Comparison of ENCODE assay signal across 8 mouse cellular contexts in the genomic region with DNA sequence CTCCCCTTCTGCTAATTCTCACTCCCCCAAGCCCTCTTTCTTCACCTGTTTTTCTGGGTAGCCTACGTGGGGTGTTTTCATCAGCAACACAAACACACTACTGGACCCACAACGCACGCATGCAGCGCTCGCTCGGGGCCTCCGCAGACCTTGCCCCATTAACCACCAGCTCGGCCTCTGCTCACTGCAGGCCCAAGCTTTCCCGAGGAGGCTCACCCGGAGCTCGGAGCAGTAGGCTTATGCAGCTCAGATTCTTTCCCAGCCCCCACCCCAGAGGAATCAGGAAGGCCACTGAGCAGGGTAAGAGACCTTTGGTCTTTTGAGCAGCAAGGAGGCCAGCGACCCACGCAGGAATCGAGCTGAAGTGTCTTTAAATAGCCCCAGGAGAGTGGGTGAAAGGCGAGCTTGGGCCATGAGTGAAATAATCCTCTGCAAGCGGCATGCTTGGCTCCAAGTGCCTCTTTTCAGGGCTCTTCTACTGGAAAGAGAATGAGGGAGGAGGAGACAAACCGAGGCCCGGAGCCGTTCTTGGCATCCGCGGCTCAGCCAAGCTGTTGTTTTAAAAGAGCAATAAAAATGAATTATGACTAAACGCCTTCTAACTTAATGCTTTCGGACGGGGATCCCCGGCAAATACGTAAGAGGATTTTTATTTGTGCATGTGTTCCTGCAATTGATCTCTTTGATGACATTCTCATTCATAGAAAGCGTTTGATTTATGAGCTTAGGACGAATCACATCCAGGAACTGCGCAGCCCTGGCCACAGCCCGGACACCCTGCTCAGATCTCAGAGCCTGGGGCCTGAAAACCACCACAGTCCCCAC. TPM values are rescaled to one million over a fixed set of nuclear protein-coding genes. Genes with fewer than 3 reads are reported as not detected.
DNase-seq lines count a peak whose midpoint lies in the region; ATAC-seq and TF ChIP-seq lines count a peak whose summit lies in the region.

No protein-coding gene starts in this region.

- H3K4me3 ChIP-seq in cerebellum, adult 2 months (replicated peaks; ENCODE audit: insufficient read depth, low read depth, low read length) = no peak overlapping the region
- H3K4me3 ChIP-seq in hindbrain, postnatal 0 days (ENCODE audit: low read length) = peak overlapping the region; percentile 67
- H3K4me3 ChIP-seq in liver, embryonic 14.5 days (ENCODE audit: insufficient read depth in 1 of 2, low read depth in 2 of 2, low read length in 2 of 2) = 0 out of 4 replicates have a peak overlapping the region, but pooled peaks of 1 of the 2 experiments have one; percentile 7

- no peaks in the 10 kb centered on the region for H3K9me3 ChIP-seq in hindbrain, postnatal 0 days (ENCODE audit: low read length)
- H3K9me3 ChIP-seq in liver, embryonic 14.5 days (ENCODE audit: control insufficient read depth, low read length) = no peaks in the 10 kb centered on the region

- no peak for TF ChIP-seq EP300 in liver, embryonic 14.5 days (IDR thresholded peaks at IDR 0.05; ENCODE audit: low read depth)

- no peak for ATAC-seq in hindbrain, postnatal 0 days
- ATAC-seq in liver, embryonic 14.5 days (ENCODE audit: insufficient read depth) = no peak
- no peak for ATAC-seq in activated CD4-positive, CD25-positive, alpha-beta regulatory T cell, adult 4 months

- H3K27ac ChIP-seq in cerebellum, adult 2 months (ENCODE audit: insufficient read depth, low read length) = no peak overlapping the region
- H3K27ac ChIP-seq in hindbrain, postnatal 0 days = peak overlapping the region; percentile 71
- no peak overlapping the region for H3K27ac ChIP-seq in liver, embryonic 14.5 days

- no peak for TF ChIP-seq POLR2A in cerebellum, adult 2 months (IDR thresholded peaks at IDR 0.05; ENCODE audit: borderline replicate concordance, insufficient read depth, low read length)
- TF ChIP-seq POLR2A in brain, embryonic 14.5 days (IDR thresholded peaks at IDR 0.05; ENCODE audit: borderline replicate concordance, extremely low read depth, insufficient read depth, insufficient read length, poor library complexity, severe bottlenecking) = no peak

- peak; percentile 38 to 42 for DNase-seq in cerebellum, postnatal 10 days
- no peak for DNase-seq in cerebellum, adult 2 months
- DNase-seq in brain, embryonic 14.5 days (ENCODE audit: low read depth) = peak; percentile 61
- DNase-seq in hindbrain, postnatal 0 days (ENCODE audit: low spot score) = peak; percentile 65
- no peak for DNase-seq in liver, embryonic 14.5 days (ENCODE audit: low read depth in 3 of 3, low spot score in 3 of 3)
- DNase-seq in thymus, postnatal 0 days (ENCODE audit: low spot score) = no peak
- DNase-seq in spleen, adult 18-20 months = no peak

- H3K4me1 ChIP-seq in cerebellum, adult 2 months (ENCODE audit: control insufficient read depth, insufficient read depth, low read length) = no peaks in the 10 kb centered on the region; the same call in 1 of the 2 replicates
- no peaks in the 10 kb centered on the region for H3K4me1 ChIP-seq in hindbrain, postnatal 0 days (ENCODE audit: insufficient read depth, low read length)
- H3K4me1 ChIP-seq in liver, embryonic 14.5 days (replicated peaks; ENCODE audit: control insufficient read depth in 2 of 2, insufficient read depth in 2 of 2, low read length in 1 of 2) = no peaks in the 10 kb centered on the region; a peak in 1 of 4 replicates

- no peaks in the 10 kb centered on the region for H3K36me3 ChIP-seq in hindbrain, postnatal 0 days (ENCODE audit: insufficient read depth, low read length)
- H3K36me3 ChIP-seq in liver, embryonic 14.5 days (replicated peaks; ENCODE audit: control insufficient read depth, insufficient read depth, low read depth) = no peaks in the 10 kb centered on the region

- H3K9ac ChIP-seq in hindbrain, postnatal 0 days (replicated peaks; ENCODE audit: low read length) = peak overlapping the region; percentile 39
- no peak overlapping the region for H3K9ac ChIP-seq in liver, embryonic 14.5 days (replicated peaks)

- no peak for TF ChIP-seq CTCF in cerebellum, adult 2 months (IDR thresholded peaks at IDR 0.05; ENCODE audit: borderline replicate concordance, insufficient read depth, low read depth, low read length)
- TF ChIP-seq CTCF in brain, embryonic 14.5 days (IDR thresholded peaks at IDR 0.05; ENCODE audit: borderline replicate concordance, extremely low read depth, insufficient read depth, insufficient read length) = no peak
- no peak; the same call in 1 of the 2 replicates for TF ChIP-seq CTCF in hindbrain, postnatal 0 days (IDR thresholded peaks at IDR 0.05; ENCODE audit: low read depth)
- TF ChIP-seq CTCF in liver, embryonic 14.5 days (IDR thresholded peaks at IDR 0.05; ENCODE audit: low read depth) = no peak

- 4% methylated on average over 30 of the region's 30 CpGs for WGBS in cerebellum, adult 2 months
- WGBS in hindbrain, postnatal 0 days = 5% methylated on average over 30 of the region's 30 CpGs
- WGBS in liver, embryonic 14.5 days (ENCODE audit: insufficient replicate concordance) = 13% methylated on average over 30 of the region's 30 CpGs

- peaks cover 24% of the 10 kb centered on the region; the same call in 1 of the 2 replicates for H3K27me3 ChIP-seq in cerebellum, adult 2 months (ENCODE audit: control insufficient read depth, insufficient read depth, low read length)
- H3K27me3 ChIP-seq in hindbrain, postnatal 0 days (ENCODE audit: insufficient read depth, low read length) = peaks cover 49% of the 10 kb centered on the region
- H3K27me3 ChIP-seq in liver, embryonic 14.5 days (ENCODE audit: control insufficient read depth, insufficient read depth, low read length) = peaks cover 98% of the 10 kb centered on the region

- peak overlapping the region; percentile 93 for H3K4me2 ChIP-seq in hindbrain, postnatal 0 days (ENCODE audit: low read depth, low read length)
- H3K4me2 ChIP-seq in liver, embryonic 14.5 days (ENCODE audit: low read depth) = peak overlapping the region; percentile 13; the same call in 1 of the 2 replicates

RNA-seq across cellular contexts. Expression of a gene that starts 2.6 kb away (rescaled TPM):
- 0.65 and 0.80 TPM in 2 replicates for polyA plus RNA-seq in cerebellum, adult 2 months (2012; rRNA removed)
- 0.39 and 1.2 TPM in 2 replicates for polyA plus RNA-seq in brain, embryonic 14.5 days (2012; rRNA removed)
- 1.1 and 3.7 TPM in 2 replicates for total RNA-seq in hindbrain, postnatal 0 days (2014; rRNA removed)
- 1.1 and 1.2 TPM in 2 replicates for polyA plus RNA-seq in hindbrain, postnatal 0 days (2015; fragmentation: Nextera tagmentation; extraction: Ambion mirVana)
- polyA plus RNA-seq in liver, embryonic 14.5 days (2012; rRNA removed) = 0.21 and 0.33 TPM in 2 replicates
- 0.40 and 0.47 TPM in 2 replicates for polyA plus RNA-seq in liver, embryonic 14.5 days (2014; fragmentation: Nextera tagmentation; extraction: Ambion mirVana)
- polyA plus RNA-seq in thymus, postnatal 0 days (2015; fragmentation: Nextera tagmentation; extraction: Ambion mirVana) = 0.44 and 0.45 TPM in 2 replicates
- polyA plus RNA-seq in activated CD4-positive, CD25-positive, alpha-beta regulatory T cell, adult 4 months (2017; shearing (Covaris generic)) = not detected

RNA-seq across cellular contexts. Expression of a gene that starts 3.9 kb away (rescaled TPM):
- 1.8 and 2.8 TPM in 2 replicates for polyA plus RNA-seq in cerebellum, adult 2 months (2012; rRNA removed)
- 3.2 and 14.2 TPM in 2 replicates for polyA plus RNA-seq in brain, embryonic 14.5 days (2012; rRNA removed)
- 20.3 and 24.3 TPM in 2 replicates for total RNA-seq in hindbrain, postnatal 0 days (2014; rRNA removed)
- 16.3 and 16.5 TPM in 2 replicates for polyA plus RNA-seq in hindbrain, postnatal 0 days (2015; fragmentation: Nextera tagmentation; extraction: Ambion mirVana)
- polyA plus RNA-seq in liver, embryonic 14.5 days (2012; rRNA removed) = 0.26 and 0.30 TPM in 2 replicates
- 0.14 and 0.33 TPM in 2 replicates for polyA plus RNA-seq in liver, embryonic 14.5 days (2014; fragmentation: Nextera tagmentation; extraction: Ambion mirVana)
- polyA plus RNA-seq in thymus, postnatal 0 days (2015; fragmentation: Nextera tagmentation; extraction: Ambion mirVana) = 5.1 and 5.4 TPM in 2 replicates
- not detected for polyA plus RNA-seq in activated CD4-positive, CD25-positive, alpha-beta regulatory T cell, adult 4 months (2017; shearing (Covaris generic))

RNA-seq across cellular contexts. Expression of a gene that starts 16.6 kb away (rescaled TPM):
- 0.16 and 0.18 TPM in 2 replicates for polyA plus RNA-seq in cerebellum, adult 2 months (2012; rRNA removed)
- polyA plus RNA-seq in brain, embryonic 14.5 days (2012; rRNA removed) = 0.10 and 0.67 TPM in 2 replicates
- total RNA-seq in hindbrain, postnatal 0 days (2014; rRNA removed) = 1.1 and 1.2 TPM in 2 replicates
- polyA plus RNA-seq in hindbrain, postnatal 0 days (2015; fragmentation: Nextera tagmentation; extraction: Ambion mirVana) = 1.3 and 1.5 TPM in 2 replicates
- 0.03 and 0.04 TPM in 2 replicates for polyA plus RNA-seq in liver, embryonic 14.5 days (2012; rRNA removed)
- 0.03 TPM in 1 of 2 replicates, not detected in the other for polyA plus RNA-seq in liver, embryonic 14.5 days (2014; fragmentation: Nextera tagmentation; extraction: Ambion mirVana)
- polyA plus RNA-seq in thymus, postnatal 0 days (2015; fragmentation: Nextera tagmentation; extraction: Ambion mirVana) = 0.24 and 0.25 TPM in 2 replicates
- not detected for polyA plus RNA-seq in activated CD4-positive, CD25-positive, alpha-beta regulatory T cell, adult 4 months (2017; shearing (Covaris generic))

RNA-seq across cellular contexts. Expression of a gene that starts 30.8 kb away (rescaled TPM):
- 4.1 and 5.1 TPM in 2 replicates for polyA plus RNA-seq in cerebellum, adult 2 months (2012; rRNA removed)
- polyA plus RNA-seq in brain, embryonic 14.5 days (2012; rRNA removed) = 1.9 and 16.4 TPM in 2 replicates
- 4.8 and 7.3 TPM in 2 replicates for total RNA-seq in hindbrain, postnatal 0 days (2014; rRNA removed)
- 10.5 and 12.0 TPM in 2 replicates for polyA plus RNA-seq in hindbrain, postnatal 0 days (2015; fragmentation: Nextera tagmentation; extraction: Ambion mirVana)
- 0.25 and 0.26 TPM in 2 replicates for polyA plus RNA-seq in liver, embryonic 14.5 days (2012; rRNA removed)
- 0.09 and 0.14 TPM in 2 replicates for polyA plus RNA-seq in liver, embryonic 14.5 days (2014; fragmentation: Nextera tagmentation; extraction: Ambion mirVana)
- 0.27 and 0.39 TPM in 2 replicates for polyA plus RNA-seq in thymus, postnatal 0 days (2015; fragmentation: Nextera tagmentation; extraction: Ambion mirVana)
- not detected for polyA plus RNA-seq in activated CD4-positive, CD25-positive, alpha-beta regulatory T cell, adult 4 months (2017; shearing (Covaris generic))

RNA-seq across cellular contexts. Expression of a gene that starts 43.7 kb away (rescaled TPM):
- polyA plus RNA-seq in cerebellum, adult 2 months (2012; rRNA removed) = 4.6 and 6.0 TPM in 2 replicates
- 5.0 and 47.1 TPM in 2 replicates for polyA plus RNA-seq in brain, embryonic 14.5 days (2012; rRNA removed)
- 99.2 and 108 TPM in 2 replicates for total RNA-seq in hindbrain, postnatal 0 days (2014; rRNA removed)
- 81.7 and 89.4 TPM in 2 replicates for polyA plus RNA-seq in hindbrain, postnatal 0 days (2015; fragmentation: Nextera tagmentation; extraction: Ambion mirVana)
- 0.52 and 0.97 TPM in 2 replicates for polyA plus RNA-seq in liver, embryonic 14.5 days (2012; rRNA removed)
- polyA plus RNA-seq in liver, embryonic 14.5 days (2014; fragmentation: Nextera tagmentation; extraction: Ambion mirVana) = 0.16 and 0.43 TPM in 2 replicates
- polyA plus RNA-seq in thymus, postnatal 0 days (2015; fragmentation: Nextera tagmentation; extraction: Ambion mirVana) = 0.06 and 0.21 TPM in 2 replicates
- polyA plus RNA-seq in activated CD4-positive, CD25-positive, alpha-beta regulatory T cell, adult 4 months (2017; shearing (Covaris generic)) = not detected

Comparison
In these comparisons a context has a peak if more than half of its experiments do, and no peak if none do; other contexts are left out.
1. DNase-seq: peak in cerebellum, postnatal 10 days (2 of 2), brain, embryonic 14.5 days (single experiment) and hindbrain, postnatal 0 days (single experiment); none in cerebellum, adult 2 months (0 of 2), liver, embryonic 14.5 days (0 of 3), thymus, postnatal 0 days (single experiment) and spleen, adult 18-20 months (0 of 2).